Mouse (Mus musculus): ENCODE data around the gene Drosha. TPM values are rescaled to one million over a fixed set of nuclear protein-coding genes. Genes with fewer than 3 reads are reported as not detected.

Drosha gene
- polyA plus RNA-seq, 1 experiment, result 14.4 TPM

- Histone ChIP-seq H3K4me1 (ENCODE audit: control insufficient read depth, insufficient read depth, low read length) (no peaks in the 10 kb centered on the region), H3K27ac (ENCODE audit: control insufficient read depth, insufficient read depth, low read depth, low read length) (no peak overlapping the region), H3K4me3 (ENCODE audit: control insufficient read depth, low read depth, low read length) (no peak overlapping the region), H3K27me3 (ENCODE audit: control insufficient read depth, insufficient read depth, low read length) (no peaks in the 10 kb centered on the region), H3K36me3 (ENCODE audit: control insufficient read depth, insufficient read depth, low read length) (peaks cover 3% of the 10 kb centered on the region)
- TF ChIP-seq CTCF (IDR thresholded peaks at IDR 0.05; ENCODE audit: control insufficient read depth, insufficient read depth, insufficient replicate concordance, low read depth, low read length), result no peak
- no peak for TF ChIP-seq POLR2A (IDR thresholded peaks at IDR 0.05; ENCODE audit: control insufficient read depth, low read depth, low read length)
These were observed 60.2 kb downstream of the Drosha start for GRCm38 (mm10) chr15:12884855-12885254.

- no peak overlapping the region for H3K27ac ChIP-seq (ENCODE audit: control insufficient read depth, insufficient read depth, low read depth, low read length)
- no peaks in the 10 kb centered on the region for H3K27me3 ChIP-seq (ENCODE audit: control insufficient read depth, insufficient read depth, low read length)
- peaks cover 4% of the 10 kb centered on the region for H3K36me3 ChIP-seq (ENCODE audit: control insufficient read depth, insufficient read depth, low read length)
- no peak overlapping the region for H3K4me3 ChIP-seq (ENCODE audit: control insufficient read depth, low read depth, low read length)
- no peaks in the 10 kb centered on the region for H3K4me1 ChIP-seq (ENCODE audit: control insufficient read depth, insufficient read depth, low read length)
- TF ChIP-seq CTCF (IDR thresholded peaks at IDR 0.05; ENCODE audit: control insufficient read depth, insufficient read depth, insufficient replicate concordance, low read depth, low read length), result no peak
- no peak for TF ChIP-seq POLR2A (IDR thresholded peaks at IDR 0.05; ENCODE audit: control insufficient read depth, low read depth, low read length)
These were observed 60.7 kb downstream of the Drosha start for GRCm38 (mm10) chr15:12885361-12885760.

GRCm38 (mm10) chr15:12887206-12887605 is 62.6 kb downstream of the Drosha start:
- TF ChIP-seq CTCF (IDR thresholded peaks at IDR 0.05; ENCODE audit: control insufficient read depth, insufficient read depth, insufficient replicate concordance, low read depth, low read length) (no peak), POLR2A (IDR thresholded peaks at IDR 0.05; ENCODE audit: control insufficient read depth, low read depth, low read length) (no peak)
- no peaks in the 10 kb centered on the region for H3K4me1 ChIP-seq (ENCODE audit: control insufficient read depth, insufficient read depth, low read length)
- H3K27ac ChIP-seq (ENCODE audit: control insufficient read depth, insufficient read depth, low read depth, low read length), result no peak overlapping the region
- no peak overlapping the region for H3K4me3 ChIP-seq (ENCODE audit: control insufficient read depth, low read depth, low read length)
- peaks cover 4% of the 10 kb centered on the region for H3K36me3 ChIP-seq (ENCODE audit: control insufficient read depth, insufficient read depth, low read length)
- no peaks in the 10 kb centered on the region for H3K27me3 ChIP-seq (ENCODE audit: control insufficient read depth, insufficient read depth, low read length)

DNA sequence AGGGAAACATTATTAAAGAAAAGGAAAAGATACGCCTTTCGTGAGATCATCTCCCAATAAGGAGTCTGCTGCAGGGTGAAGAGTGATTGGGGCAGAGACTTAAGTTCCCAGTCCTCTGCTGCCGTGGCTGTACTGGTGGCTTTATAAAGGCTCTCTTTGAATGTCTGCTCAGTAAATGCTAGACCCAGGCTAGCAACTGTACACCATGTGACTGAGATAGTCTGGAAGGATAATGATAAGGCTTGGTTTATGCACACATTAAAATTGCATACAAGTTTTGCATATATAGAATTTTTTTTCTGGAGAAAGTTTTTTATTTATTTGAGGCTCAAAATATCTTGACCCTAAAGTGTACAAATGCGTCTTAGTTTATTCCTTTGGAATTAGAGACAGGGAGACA is 63.7 kb downstream of the Drosha start:
- TF ChIP-seq POLR2A (IDR thresholded peaks at IDR 0.05; ENCODE audit: control insufficient read depth, low read depth, low read length), result no peak
- TF ChIP-seq CTCF (IDR thresholded peaks at IDR 0.05; ENCODE audit: control insufficient read depth, insufficient read depth, insufficient replicate concordance, low read depth, low read length), result no peak
- Histone ChIP-seq H3K27me3 (ENCODE audit: control insufficient read depth, insufficient read depth, low read length) (no peaks in the 10 kb centered on the region), H3K4me1 (ENCODE audit: control insufficient read depth, insufficient read depth, low read length) (no peaks in the 10 kb centered on the region), H3K27ac (ENCODE audit: control insufficient read depth, insufficient read depth, low read depth, low read length) (no peak overlapping the region), H3K4me3 (ENCODE audit: control insufficient read depth, low read depth, low read length) (no peak overlapping the region), H3K36me3 (ENCODE audit: control insufficient read depth, insufficient read depth, low read length) (peaks cover 3% of the 10 kb centered on the region)

DNA sequence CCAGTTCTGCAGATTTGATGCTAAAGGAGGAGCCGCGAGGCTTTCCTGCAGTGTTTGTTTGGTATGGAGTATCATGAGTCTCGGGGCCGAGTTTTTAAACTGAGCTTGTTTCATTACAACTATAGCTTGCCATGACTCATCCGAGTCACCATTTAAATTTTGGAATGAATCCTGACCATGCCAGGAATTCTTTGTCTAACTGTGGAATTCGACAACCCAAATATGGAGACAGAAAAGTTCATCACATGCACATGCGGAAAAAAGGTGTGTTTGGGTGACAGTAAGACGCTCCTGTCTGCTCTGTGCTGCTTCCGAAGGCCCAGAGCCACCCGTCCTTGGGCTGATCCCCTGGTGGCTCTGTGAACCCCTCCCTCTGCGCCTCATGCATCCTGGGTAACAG is 65.3 kb downstream of the Drosha start:
- Histone ChIP-seq H3K4me1 (ENCODE audit: control insufficient read depth, insufficient read depth, low read length) (no peaks in the 10 kb centered on the region), H3K27me3 (ENCODE audit: control insufficient read depth, insufficient read depth, low read length) (no peaks in the 10 kb centered on the region), H3K36me3 (ENCODE audit: control insufficient read depth, insufficient read depth, low read length) (peaks cover 3% of the 10 kb centered on the region), H3K27ac (ENCODE audit: control insufficient read depth, insufficient read depth, low read depth, low read length) (no peak overlapping the region), H3K4me3 (ENCODE audit: control insufficient read depth, low read depth, low read length) (no peak overlapping the region)
- TF ChIP-seq POLR2A (IDR thresholded peaks at IDR 0.05; ENCODE audit: control insufficient read depth, low read depth, low read length), result no peak
- TF ChIP-seq CTCF (IDR thresholded peaks at IDR 0.05; ENCODE audit: control insufficient read depth, insufficient read depth, insufficient replicate concordance, low read depth, low read length), result no peak

- no peaks in the 10 kb centered on the region; the same call in 1 of the 2 replicates for H3K36me3 ChIP-seq (ENCODE audit: control insufficient read depth, insufficient read depth, low read length)
- TF ChIP-seq POLR2A (IDR thresholded peaks at IDR 0.05; ENCODE audit: control insufficient read depth, low read depth, low read length) (no peak), CTCF (IDR thresholded peaks at IDR 0.05; ENCODE audit: control insufficient read depth, insufficient read depth, insufficient replicate concordance, low read depth, low read length) (no peak)
- H3K4me3 ChIP-seq (ENCODE audit: control insufficient read depth, low read depth, low read length), result no peak overlapping the region
- no peaks in the 10 kb centered on the region for H3K4me1 ChIP-seq (ENCODE audit: control insufficient read depth, insufficient read depth, low read length)
- no peak overlapping the region for H3K27ac ChIP-seq (ENCODE audit: control insufficient read depth, insufficient read depth, low read depth, low read length)
- H3K27me3 ChIP-seq (ENCODE audit: control insufficient read depth, insufficient read depth, low read length), result no peaks in the 10 kb centered on the region
These were observed 70.8 kb downstream of the Drosha start for GRCm38 (mm10) chr15:12895426-12895825.

DNA sequence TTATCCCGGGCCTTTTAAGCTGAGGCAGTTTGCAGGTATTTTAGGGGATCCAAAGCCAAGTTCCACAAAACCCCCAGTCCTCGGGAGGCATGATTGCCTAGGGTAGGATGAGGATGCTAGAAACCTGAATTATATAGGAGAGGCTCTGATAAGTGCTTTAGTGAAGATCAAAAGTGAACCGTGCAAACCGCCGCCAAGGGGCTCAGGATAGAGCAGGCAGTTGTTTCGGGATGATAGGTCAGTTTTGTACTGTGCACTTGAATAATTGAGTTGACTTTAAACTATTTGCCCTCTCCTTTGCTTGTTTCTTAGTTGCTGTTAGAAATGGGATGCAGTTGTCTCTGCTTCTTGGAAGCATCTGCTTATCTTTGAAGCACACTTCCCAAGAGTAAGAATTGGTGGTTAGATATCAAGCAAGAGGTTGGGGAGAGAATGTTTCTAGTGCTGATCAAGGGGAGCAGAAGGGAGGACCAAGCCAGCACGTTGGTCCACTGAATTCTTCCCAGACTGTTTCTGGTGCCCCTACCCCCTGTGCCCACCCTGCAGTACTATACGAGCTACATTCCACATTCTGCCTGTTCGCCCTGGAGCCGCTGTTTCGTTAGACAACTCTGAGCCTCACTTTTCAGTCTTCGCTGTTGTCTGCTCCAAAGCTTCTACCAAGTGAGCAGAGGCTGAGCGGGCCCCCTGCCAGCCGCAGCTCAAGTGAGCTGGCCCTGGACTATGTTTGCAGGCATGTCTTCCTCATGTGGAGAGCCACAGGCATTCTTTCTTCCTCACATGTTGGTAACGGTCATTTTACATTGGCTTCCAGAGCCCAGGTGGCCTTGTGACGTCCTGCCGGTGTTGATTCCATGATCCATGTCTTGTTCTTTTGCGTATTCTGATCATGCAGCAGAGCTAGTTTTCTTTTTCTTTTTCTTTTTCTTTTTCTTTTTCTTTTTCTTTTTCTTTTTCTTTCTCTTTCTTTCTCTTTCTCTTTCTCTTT is 71.7 kb downstream of the Drosha start:
- Histone ChIP-seq H3K27ac (ENCODE audit: control insufficient read depth, insufficient read depth, low read depth, low read length) (no peak overlapping the region), H3K36me3 (ENCODE audit: control insufficient read depth, insufficient read depth, low read length) (no peaks in the 10 kb centered on the region), H3K4me1 (ENCODE audit: control insufficient read depth, insufficient read depth, low read length) (no peaks in the 10 kb centered on the region), H3K27me3 (ENCODE audit: control insufficient read depth, insufficient read depth, low read length) (no peaks in the 10 kb centered on the region), H3K4me3 (ENCODE audit: control insufficient read depth, low read depth, low read length) (no peak overlapping the region)
- TF ChIP-seq CTCF (IDR thresholded peaks at IDR 0.05; ENCODE audit: control insufficient read depth, insufficient read depth, insufficient replicate concordance, low read depth, low read length) (no peak), POLR2A (IDR thresholded peaks at IDR 0.05; ENCODE audit: control insufficient read depth, low read depth, low read length) (no peak)

Measured in testis, adult 2 months (tissue).